Mouse (Mus musculus): ENCODE results near the gene Wscd2. TPM values are rescaled to one million over a fixed set of nuclear protein-coding genes. Genes with fewer than 3 reads are reported as not detected.
"Not testable (repeated sequence)": the region's sequence is repeated elsewhere in the genome, so short reads cannot be mapped to it uniquely, and the experiment has no call there.

Gene Wscd2
- total RNA-seq, 2 experiments from 2014 or later, result 60.6 to 62.5 TPM

- intact Hi-C loops (cut with DNase I), result no loop called here
- DNase-seq (ENCODE audit: low spot score in 2 of 2), result no peak
Measured at GRCm38 (mm10) chr5:113565101-113565854, 75.1 kb downstream of the Wscd2 start.

DNA sequence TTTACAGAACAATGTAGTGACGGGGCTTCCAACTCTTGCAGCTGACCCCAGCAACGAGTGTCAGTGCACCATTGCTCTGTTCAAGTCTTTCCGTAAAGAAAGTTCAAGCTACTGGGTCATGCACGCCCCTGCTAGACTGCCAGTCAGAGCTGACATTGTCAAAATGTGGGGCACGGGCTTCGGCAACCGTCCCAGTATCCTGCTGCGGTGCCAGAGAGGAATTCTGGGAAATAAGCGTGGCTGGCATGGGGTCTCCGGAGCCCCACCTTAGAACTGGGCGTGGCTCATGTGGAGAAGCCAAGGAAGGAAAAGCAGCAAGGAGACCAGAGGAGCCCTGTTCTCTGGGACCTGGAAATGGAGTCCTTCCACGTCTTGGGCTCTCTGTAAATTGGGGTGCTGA, 75.7 kb downstream of the Wscd2 start:
- no peak for DNase-seq (ENCODE audit: low spot score in 2 of 2)
- intact Hi-C loops (cut with DNase I), result no loop called here

- DNase-seq (ENCODE audit: low spot score in 2 of 2), result no peak
- intact Hi-C loops (cut with DNase I), result no loop called here
Measured at GRCm38 (mm10) chr5:113570056-113570717, 80.1 kb downstream of the Wscd2 start.

DNA sequence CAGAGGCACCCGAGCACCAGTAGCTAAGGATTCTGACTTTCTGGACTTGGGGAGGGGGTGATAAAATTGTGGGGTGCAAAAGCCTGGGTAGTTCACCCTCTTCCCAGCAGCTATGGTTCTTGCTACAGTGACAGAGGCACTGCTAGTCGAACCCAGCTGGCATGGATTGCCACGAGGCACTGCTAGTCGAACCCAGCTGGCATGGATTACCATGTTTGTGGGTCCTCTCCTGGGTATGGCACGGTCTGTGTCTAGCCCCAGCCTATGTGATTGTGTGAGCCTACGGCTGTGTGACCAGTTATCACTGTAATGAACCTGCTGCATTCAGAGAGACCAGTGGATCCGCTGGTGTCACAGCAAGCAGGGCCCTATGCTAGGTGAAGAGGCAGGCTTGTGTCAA, 87.4 kb downstream of the Wscd2 start:
- intact Hi-C loops (cut with DNase I), result loop anchor here (5.0 kb wide), 1 partner anchor 200 kb away; no protein-coding TSS in a partner anchor
- no peak for DNase-seq (ENCODE audit: low spot score in 2 of 2)

GRCm38 (mm10) chr5:113578428-113578827, 88.3 kb downstream of the Wscd2 start:
- intact Hi-C loops (cut with DNase I), result loop anchor here (5.0 kb wide), 1 partner anchor 201 kb away; no protein-coding TSS in a partner anchor
- no peak for DNase-seq (ENCODE audit: low spot score in 2 of 2)

- no peak for DNase-seq (ENCODE audit: low spot score in 2 of 2)
- intact Hi-C loops (cut with DNase I), result loop anchor here (5.0 kb wide), 1 partner anchor 202 kb away; no protein-coding TSS in a partner anchor
Measured at GRCm38 (mm10) chr5:113579128-113579527, 89.0 kb downstream of the Wscd2 start.

DNA sequence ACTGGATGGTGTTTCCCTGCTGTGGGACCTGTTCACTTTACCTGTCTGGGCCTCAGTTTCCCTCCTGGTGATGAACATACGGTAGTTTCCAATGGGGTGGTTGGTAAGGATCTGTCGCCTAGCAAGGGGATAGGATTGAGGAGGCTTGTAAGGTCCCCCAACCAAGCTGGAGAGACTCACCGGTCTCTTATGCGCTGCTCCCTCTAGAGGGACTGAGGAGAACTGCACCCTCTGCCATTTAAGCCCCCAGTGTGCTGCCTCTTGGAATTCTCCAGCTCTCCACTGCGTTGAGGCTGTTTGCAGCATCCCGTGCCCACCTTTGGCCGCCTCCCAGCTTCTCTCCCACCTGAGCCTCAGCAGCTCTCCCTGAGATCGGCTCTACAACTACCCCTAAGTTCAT, 90.1 kb downstream of the Wscd2 start:
- DNase-seq (ENCODE audit: low spot score in 2 of 2), result peak in 1 of 2 experiments; percentile 64
- intact Hi-C loops (cut with DNase I), result no loop called here

DNA sequence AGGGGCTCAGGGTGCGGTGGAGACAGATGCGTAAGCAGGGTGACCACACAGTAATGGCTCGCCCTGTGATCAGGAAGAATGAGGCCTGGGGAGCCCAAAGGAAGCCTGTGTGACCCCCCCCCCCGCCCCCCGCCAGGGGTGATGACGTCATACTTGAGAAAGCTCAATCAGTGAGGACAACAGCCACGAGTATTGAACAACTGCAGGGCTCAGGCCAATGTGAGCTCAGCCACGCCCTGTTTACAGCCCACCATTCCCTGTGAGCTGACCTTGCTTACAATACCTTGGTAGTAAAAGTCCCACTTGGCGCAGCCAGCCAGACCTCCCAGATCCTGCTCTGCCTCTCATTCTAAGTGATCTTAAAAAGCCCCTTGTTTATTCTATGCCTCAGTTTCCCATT, 90.7 kb downstream of the Wscd2 start:
- intact Hi-C loops (cut with DNase I), result no loop called here
- no peak for DNase-seq (ENCODE audit: low spot score in 2 of 2)

DNA sequence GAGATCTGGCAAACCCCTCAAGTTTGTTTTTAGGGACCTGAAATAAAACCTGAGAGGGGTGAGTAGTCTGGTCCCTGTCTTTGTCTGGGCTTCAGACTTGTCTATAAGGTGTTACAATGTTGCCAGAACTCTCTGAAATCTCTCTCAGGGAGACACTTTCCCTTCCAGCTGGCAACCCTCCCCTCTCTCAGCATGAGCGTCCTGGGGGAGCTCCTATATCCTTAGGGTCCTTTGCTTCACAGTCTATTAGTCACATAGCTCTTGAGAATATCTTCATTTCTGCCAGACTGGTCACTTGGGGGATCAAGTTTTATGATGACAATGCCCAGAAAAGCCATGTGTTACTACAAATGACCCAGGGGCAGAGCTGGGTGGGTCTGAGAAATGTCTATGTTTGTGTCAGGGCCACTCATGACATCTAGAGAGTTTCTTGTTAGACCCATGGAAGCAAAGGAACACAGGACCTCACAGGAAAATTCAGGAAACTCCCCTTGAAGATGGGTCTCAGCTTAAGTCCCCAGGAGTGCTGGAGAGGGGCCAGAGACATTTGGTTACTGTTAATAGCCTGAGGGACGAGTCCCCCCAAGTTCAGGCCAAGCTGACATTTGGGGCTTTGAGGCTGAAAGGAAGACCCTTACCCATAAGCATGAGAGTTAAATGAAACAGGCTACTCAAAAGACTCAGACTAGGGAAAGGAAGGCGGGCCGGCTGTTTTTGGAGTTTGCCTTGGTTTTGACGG, 93.5 kb downstream of the Wscd2 start:
- intact Hi-C loops (cut with DNase I), result no loop called here
- DNase-seq (ENCODE audit: low spot score in 2 of 2), result no peak

- intact Hi-C loops (cut with DNase I), result no loop called here
Measured at GRCm38 (mm10) chr5:113584439-113584838, 94.3 kb downstream of the Wscd2 start.

GRCm38 (mm10) chr5:113585619-113586457, 95.7 kb downstream of the Wscd2 start:
- DNase-seq (ENCODE audit: low spot score in 2 of 2), result not testable (repeated sequence)
- intact Hi-C loops (cut with DNase I), result loop anchor here (5.0 kb wide), 2 partner anchors 94 to 136 kb away; partner anchors contain the start of genes 1700069L16Rik and Wscd2

More at GRCm38 (mm10) chr5:113584439-113584838, 94.3 kb downstream of the Wscd2 start:
- no peak for DNase-seq (ENCODE audit: low spot score in 2 of 2)

DNA sequence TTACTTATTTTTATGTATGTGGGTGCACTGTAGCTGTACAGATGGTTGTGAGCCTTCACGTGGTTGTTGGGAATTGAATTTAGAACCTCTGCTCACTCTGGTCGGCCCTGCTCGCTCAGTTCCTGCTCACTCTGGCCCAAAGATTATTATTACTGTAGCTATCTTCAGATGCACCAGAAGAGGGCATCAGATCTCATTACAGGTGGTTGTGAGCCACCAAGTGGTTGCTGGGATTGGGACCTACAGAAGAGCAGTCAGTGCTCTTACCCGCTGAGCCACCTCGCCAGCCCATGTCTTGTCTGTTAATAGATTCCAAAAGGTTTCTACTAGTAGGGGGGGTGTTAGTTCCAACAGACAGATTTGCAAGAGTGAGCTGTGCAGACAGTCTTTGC, 96.3 kb downstream of the Wscd2 start:
- intact Hi-C loops (cut with DNase I), result loop anchor here (5.0 kb wide), 2 partner anchors 94 to 136 kb away; partner anchors contain the start of genes 1700069L16Rik and Wscd2
- not testable (repeated sequence) for DNase-seq (ENCODE audit: low spot score in 2 of 2)

GRCm38 (mm10) chr5:113590010-113590640, 100.0 kb downstream of the Wscd2 start:
- no peak for DNase-seq (ENCODE audit: low spot score in 2 of 2)
- intact Hi-C loops (cut with DNase I), result loop anchor here (5.0 kb wide), 1 partner anchor 218 kb away; no protein-coding TSS in a partner anchor

DNA sequence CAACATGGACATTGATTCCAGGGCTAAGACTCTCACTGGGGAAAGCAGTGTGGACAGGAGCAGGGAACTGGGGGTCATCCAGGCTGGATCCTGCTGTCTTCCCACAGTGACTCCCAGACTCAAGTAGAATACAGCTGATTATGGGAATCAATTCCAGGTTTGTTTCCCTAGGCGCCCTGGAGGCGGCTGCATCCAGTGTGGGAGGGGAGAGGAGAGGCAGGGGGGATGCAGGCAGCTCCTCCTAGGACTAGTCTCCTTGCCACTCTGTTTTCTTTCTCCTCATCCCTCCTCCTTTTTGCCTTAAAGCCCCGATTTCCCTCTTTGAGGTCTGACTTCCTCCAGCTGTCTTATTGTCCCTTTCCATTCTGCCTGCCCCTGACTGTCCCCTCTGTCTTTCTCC, 101.0 kb downstream of the Wscd2 start:
- intact Hi-C loops (cut with DNase I), result loop anchor here (5.0 kb wide), 1 partner anchor 219 kb away; no protein-coding TSS in a partner anchor
- DNase-seq (ENCODE audit: low spot score in 2 of 2), result no peak

GRCm38 (mm10) chr5:113591751-113592230, 101.7 kb downstream of the Wscd2 start:
- intact Hi-C loops (cut with DNase I), result loop anchor here (5.0 kb wide), 1 partner anchor 219 kb away; no protein-coding TSS in a partner anchor
- peak; percentile 85 to 95 for DNase-seq (ENCODE audit: low spot score in 2 of 2)

- intact Hi-C loops (cut with DNase I), result loop anchor here (5.0 kb wide), 1 partner anchor 222 kb away; no protein-coding TSS in a partner anchor
- DNase-seq (ENCODE audit: low spot score in 2 of 2), result peak; percentile 56 to 68
Measured at GRCm38 (mm10) chr5:113593911-113594705, 104.0 kb downstream of the Wscd2 start.

- intact Hi-C loops (cut with DNase I), result no loop called here
- no peak for DNase-seq (ENCODE audit: low spot score in 2 of 2)
Measured at GRCm38 (mm10) chr5:113596252-113596651, 106.1 kb downstream of the Wscd2 start.
